Mouse (Mus musculus) hindbrain, postnatal 0 days (tissue): ENCODE results near the gene Ppard. TPM values are rescaled to one million over a fixed set of nuclear protein-coding genes. Genes with fewer than 3 reads are reported as not detected.

Experiments used
- ATAC-seq: fragments of 200-750 bp; cut with Nextera tagmentation; 2 replicates; pipeline ENCODE4 v1.8.0; 2017; ENCODE audit warnings: mild to moderate bottlenecking, moderate TSS enrichment, moderate library complexity
- DNase-seq: peaks from one replicate; pipeline ENCODE4 v3.0.0-alpha.2; 2015; ENCODE audit warnings: low spot score
- H3K27ac ChIP-seq: fragments of 300-500 bp; sonication (generic); 2 replicates; pipeline ENCODE4 v1.5.1; 2014; ENCODE audit warnings: mild to moderate bottlenecking
- H3K27me3 ChIP-seq: fragments of 300-500 bp; sonication (generic); 2 replicates; pipeline ENCODE4 v1.6.1; 2014; ENCODE audit warnings: low read length, mixed read lengths; ENCODE audit not compliant: insufficient read depth
- H3K36me3 ChIP-seq: fragments of 300-500 bp; sonication (generic); 2 replicates; pipeline ENCODE4 v1.6.1; 2014; ENCODE audit warnings: low read length, mixed read lengths; ENCODE audit not compliant: insufficient read depth
- H3K4me1 ChIP-seq: fragments of 300-500 bp; sonication (generic); 2 replicates; pipeline ENCODE4 v1.6.1; 2014; ENCODE audit warnings: antibody characterized with exemption, low read length, mixed read lengths; ENCODE audit not compliant: insufficient read depth
- H3K4me2 ChIP-seq: fragments of 300-500 bp; sonication (generic); 2 replicates; pipeline ENCODE4 v1.6.1; 2014; ENCODE audit warnings: low read depth, mild to moderate bottlenecking, low read length, moderate library complexity, mixed read lengths
- H3K4me3 ChIP-seq: fragments of 300-500 bp; sonication (generic); 2 replicates; pipeline ENCODE4 v1.5.1; 2014; ENCODE audit warnings: low read length
- H3K9ac ChIP-seq: fragments of 300-500 bp; sonication (generic); replicated peaks from 2 replicates; pipeline ENCODE4 v1.6.1; 2014; ENCODE audit warnings: mild to moderate bottlenecking, low read length, moderate library complexity, mixed read lengths
- H3K9me3 ChIP-seq: fragments of 300-500 bp; sonication (generic); 2 replicates; pipeline ENCODE4 v1.6.1; 2016; ENCODE audit warnings: low read length, mixed read lengths
- CTCF ChIP-seq: IDR thresholded peaks from 2 replicates; pipeline ENCODE4 v1.5.1; 2016; ENCODE audit warnings: antibody characterized with exemption, control low read depth, low read depth
- WGBS: fragments of 180-500 bp; shearing (Covaris S2); extraction: QIAGEN DNeasy Blood & Tissue Kit; methylation state at CpG from one replicate; pipeline ENCODE4 v1.1.7; 2014; 5-methylcytosine and 5-hydroxymethylcytosine counted together
- polyA plus RNA-seq: library from polyadenylated mRNA; unstranded; fragments of >200 nt; fragmentation: Nextera tagmentation; extraction: Ambion mirVana; gene quantifications from 2 replicates; pipeline ENCODE4 v1.2.1, GENCODE M21; 2015
- total RNA-seq: library from RNA; depleted of rRNA; stranded (reverse); fragments of >200 nt; gene quantifications from 2 replicates; pipeline ENCODE4 v1.2.3, GENCODE M21; 2014

Gene Ppard
- total and polyA plus RNA-seq, 2 experiments from 2014 or later, result 1.7 to 16.4 TPM

DNA sequence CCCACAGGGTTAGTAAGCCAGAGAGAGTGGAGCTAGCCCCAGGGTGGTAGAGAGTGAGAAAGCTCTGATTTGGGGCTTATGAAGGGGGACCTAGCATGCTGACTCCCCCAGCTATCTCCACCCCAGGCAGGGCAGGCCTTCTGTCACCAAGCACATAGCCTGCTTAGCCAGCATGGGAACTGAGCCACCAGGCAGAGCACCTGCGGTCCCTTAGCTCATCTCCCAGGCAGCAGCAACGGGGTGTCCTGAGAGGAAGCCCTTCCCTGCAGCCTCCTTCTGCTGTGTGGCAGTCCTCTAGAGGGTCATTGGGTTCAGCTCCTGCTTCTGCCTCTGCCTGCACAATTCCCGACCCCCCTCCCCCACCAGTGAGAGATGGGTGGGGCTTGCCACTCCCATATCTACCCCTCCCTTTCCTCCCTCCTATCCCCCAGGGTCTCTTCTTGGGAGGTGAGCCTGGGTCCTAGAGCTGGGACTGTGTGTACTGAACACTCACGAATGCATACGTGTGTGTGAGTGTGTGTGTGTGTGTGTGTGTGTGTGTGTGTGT lies 48.4 kb downstream of the Ppard start:
- no peak overlapping the region for H3K9ac ChIP-seq
- no peaks in the 10 kb centered on the region for H3K36me3 ChIP-seq
- peaks cover 18% of the 10 kb centered on the region for H3K4me1 ChIP-seq
- no peak for TF ChIP-seq CTCF
- DNase-seq (no peak), ATAC-seq (no peak)
- H3K27me3 ChIP-seq, result no peaks in the 10 kb centered on the region
- H3K27ac ChIP-seq, result no peak overlapping the region
- H3K9me3 ChIP-seq, result no peaks in the 10 kb centered on the region
- WGBS, result 42% methylated on average over 5 of the region's 5 CpGs
- no peak overlapping the region for H3K4me2 ChIP-seq
- H3K4me3 ChIP-seq, result no peak overlapping the region

DNA sequence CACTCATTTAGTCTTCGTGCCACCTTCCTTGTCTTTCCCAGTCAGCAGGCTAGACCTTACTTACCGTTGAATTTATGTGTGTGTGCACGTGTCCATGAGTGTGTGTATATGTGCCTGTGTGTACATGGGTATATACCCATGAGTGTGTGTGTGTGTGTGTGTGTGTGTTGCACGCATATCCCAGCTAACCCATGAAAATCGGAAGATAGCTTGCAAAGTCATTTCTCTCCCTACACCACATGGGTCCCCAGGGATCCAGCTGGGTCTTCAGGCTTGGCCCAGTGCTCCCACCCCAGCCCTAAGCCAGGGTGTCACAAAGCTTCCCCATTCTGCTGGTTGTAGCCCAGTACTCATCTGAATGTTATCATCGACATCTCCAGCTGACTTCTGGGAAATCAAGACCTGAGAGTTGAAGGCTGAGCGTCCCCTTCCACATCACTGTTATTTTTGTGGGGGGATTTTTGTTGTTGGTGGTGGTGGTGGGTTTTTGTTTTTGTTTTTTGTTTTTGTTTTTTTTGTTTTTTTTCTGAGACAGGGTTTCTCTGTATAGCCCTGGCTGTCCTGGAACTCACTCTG lies 49.5 kb downstream of the Ppard start:
- WGBS, result 90% methylated on average over 7 of the region's 7 CpGs
- DNase-seq, result no peak
- Histone ChIP-seq H3K36me3 (no peaks in the 10 kb centered on the region), H3K9ac (no peak overlapping the region), H3K27ac (no peak overlapping the region), H3K27me3 (no peaks in the 10 kb centered on the region), H3K4me1 (peaks cover 23% of the 10 kb centered on the region), H3K9me3 (no peaks in the 10 kb centered on the region), H3K4me2 (no peak overlapping the region), H3K4me3 (no peak overlapping the region)
- no peak for TF ChIP-seq CTCF
- ATAC-seq, result no peak

- no peak for TF ChIP-seq CTCF
- H3K9ac ChIP-seq, result no peak overlapping the region
- no peak for ATAC-seq
Measured at GRCm38 (mm10) chr17:28283199-28283598, 50.7 kb downstream of the Ppard start.

GRCm38 (mm10) chr17:28286133-28286532 lies 53.6 kb downstream of the Ppard start:
- H3K9me3 ChIP-seq, result no peaks in the 10 kb centered on the region
- DNase-seq (no peak), ATAC-seq (no peak)
- no peaks in the 10 kb centered on the region for H3K36me3 ChIP-seq
- TF ChIP-seq CTCF, result no peak
- peaks cover 7% of the 10 kb centered on the region; the same call in 1 of the 2 replicates for H3K4me1 ChIP-seq
- H3K4me3 ChIP-seq, result no peak overlapping the region
- WGBS, result 68% methylated on average over 10 of the region's 10 CpGs
- H3K27me3 ChIP-seq, result no peaks in the 10 kb centered on the region
- H3K27ac ChIP-seq, result no peak overlapping the region
- H3K9ac ChIP-seq, result no peak overlapping the region
- no peak overlapping the region for H3K4me2 ChIP-seq

More at GRCm38 (mm10) chr17:28283199-28283598, 50.7 kb downstream of the Ppard start:
- DNase-seq, result no peak
- no peak overlapping the region for H3K4me2 ChIP-seq
- 91% methylated on average over 10 of the region's 10 CpGs for WGBS
- H3K27ac ChIP-seq, result no peak overlapping the region
- H3K27me3 ChIP-seq, result no peaks in the 10 kb centered on the region
- no peaks in the 10 kb centered on the region for H3K36me3 ChIP-seq
- peaks cover 23% of the 10 kb centered on the region for H3K4me1 ChIP-seq
- H3K9me3 ChIP-seq, result no peaks in the 10 kb centered on the region
- H3K4me3 ChIP-seq, result no peak overlapping the region

GRCm38 (mm10) chr17:28286964-28287363 lies 54.5 kb downstream of the Ppard start:
- no peak overlapping the region for H3K4me3 ChIP-seq
- no peak for DNase-seq
- 0 out of 2 replicates have a peak, but pooled peaks have one; percentile 12 for TF ChIP-seq CTCF
- no peak overlapping the region for H3K27ac ChIP-seq
- H3K9ac ChIP-seq, result no peak overlapping the region
- ATAC-seq, result peak; percentile 40; the same call in 1 of the 2 replicates
- peaks cover 7% of the 10 kb centered on the region; the same call in 1 of the 2 replicates for H3K4me1 ChIP-seq
- WGBS, result 45% methylated on average over 5 of the region's 5 CpGs
- no peaks in the 10 kb centered on the region for H3K27me3 ChIP-seq
- H3K9me3 ChIP-seq, result no peaks in the 10 kb centered on the region
- no peaks in the 10 kb centered on the region for H3K36me3 ChIP-seq
- H3K4me2 ChIP-seq, result no peak overlapping the region

DNA sequence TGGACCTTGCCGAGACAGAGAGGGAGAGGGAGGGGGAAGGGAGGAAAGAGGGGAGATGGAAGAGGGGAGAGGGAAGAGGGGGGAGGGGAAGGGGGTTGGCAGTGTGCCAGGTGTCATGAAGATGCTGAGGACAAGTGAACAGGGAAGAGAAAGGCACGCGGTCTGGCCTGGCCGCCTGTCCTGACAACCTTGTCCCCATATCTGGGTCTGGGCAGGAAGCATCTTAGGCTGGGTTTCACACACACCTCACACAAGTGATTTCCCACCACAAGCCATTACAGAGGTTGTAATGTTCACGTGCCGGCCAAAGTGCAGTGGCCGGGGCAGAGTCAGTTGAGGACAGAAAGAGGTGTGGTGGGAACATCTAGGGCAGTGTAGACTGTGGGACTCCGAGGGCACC lies 55.1 kb downstream of the Ppard start:
- DNase-seq (no peak), ATAC-seq (no peak)
- H3K27me3 ChIP-seq, result no peaks in the 10 kb centered on the region
- H3K9me3 ChIP-seq, result no peaks in the 10 kb centered on the region
- no peaks in the 10 kb centered on the region for H3K36me3 ChIP-seq
- H3K4me1 ChIP-seq, result peaks cover 7% of the 10 kb centered on the region; the same call in 1 of the 2 replicates
- no peak overlapping the region for H3K4me2 ChIP-seq
- H3K9ac ChIP-seq, result no peak overlapping the region
- WGBS, result 57% methylated on average over 8 of the region's 8 CpGs
- H3K27ac ChIP-seq, result no peak overlapping the region
- TF ChIP-seq CTCF, result no peak
- H3K4me3 ChIP-seq, result no peak overlapping the region

GRCm38 (mm10) chr17:28287980-28288379 lies 55.5 kb downstream of the Ppard start:
- Histone ChIP-seq H3K9me3 (no peaks in the 10 kb centered on the region), H3K27ac (no peak overlapping the region), H3K4me2 (no peak overlapping the region), H3K9ac (no peak overlapping the region), H3K27me3 (no peaks in the 10 kb centered on the region), H3K36me3 (no peaks in the 10 kb centered on the region), H3K4me1 (peaks cover 7% of the 10 kb centered on the region; the same call in 1 of the 2 replicates), H3K4me3 (no peak overlapping the region)
- TF ChIP-seq CTCF, result peak; percentile 68
- 51% methylated on average over 5 of the region's 5 CpGs for WGBS
- DNase-seq (peak; percentile 46), ATAC-seq (peak; percentile 30)
